Comparison of ENCODE assay signal across 8 mouse cellular contexts in genomic region chr9:67875337-67875736, GRCm38 (mm10). TPM values are rescaled to one million over a fixed set of nuclear protein-coding genes. Genes with fewer than 3 reads are reported as not detected.
DNase-seq lines count a peak whose midpoint lies in the region; ATAC-seq and TF ChIP-seq lines count a peak whose summit lies in the region.

No protein-coding gene starts in this region.

- no peaks in the 10 kb centered on the region; the same call in none of the 2 replicates for H3K36me3 ChIP-seq in liver, embryonic 14.5 days (replicated peaks; ENCODE audit: control insufficient read depth, insufficient read depth, low read depth)

- H3K9ac ChIP-seq in liver, embryonic 14.5 days (replicated peaks): no peak overlapping the region

- TF ChIP-seq CTCF in liver, embryonic 14.5 days (IDR thresholded peaks at IDR 0.05; ENCODE audit: low read depth): peak; percentile 94

- H3K9me3 ChIP-seq in liver, embryonic 14.5 days (ENCODE audit: control insufficient read depth, low read length): no peaks in the 10 kb centered on the region

- peak; percentile 35 for ATAC-seq in granulocyte monocyte progenitor cell, adult 5-6 weeks (replicated peaks; ENCODE audit: poor library complexity, severe bottlenecking)
- ATAC-seq in liver, embryonic 14.5 days (ENCODE audit: insufficient read depth): peak; percentile 26; the same call in 1 of the 2 replicates

- peak overlapping the region; percentile 31 for H3K27ac ChIP-seq in liver, embryonic 14.5 days

- 0 out of 2 replicates have a peak, but pooled peaks have one; percentile 21 for TF ChIP-seq EP300 in liver, embryonic 14.5 days (IDR thresholded peaks at IDR 0.05; ENCODE audit: low read depth)

- H3K4me1 ChIP-seq in liver, embryonic 14.5 days (replicated peaks; ENCODE audit: control insufficient read depth in 2 of 2, insufficient read depth in 2 of 2, low read length in 1 of 2): peaks cover 40 to 51% of the 10 kb centered on the region in 2 experiments

- H3K27me3 ChIP-seq in liver, embryonic 14.5 days (ENCODE audit: control insufficient read depth, insufficient read depth, low read length): no peaks in the 10 kb centered on the region

- H3K4me2 ChIP-seq in liver, embryonic 14.5 days (ENCODE audit: low read depth): no peak overlapping the region

- DNase-seq in gastrocnemius, adult 18-20 months (ENCODE audit: low spot score): peak; percentile 58
- DNase-seq in gastrocnemius, postnatal 25 days: no peak
- peak; percentile 67 for DNase-seq in 416B (ENCODE audit: low read depth)
- DNase-seq in adipocyte (ENCODE audit: low spot score): peak; percentile 64
- peak in 2 of 3 experiments; percentile 55 to 64 for DNase-seq in liver, embryonic 14.5 days (ENCODE audit: low read depth in 3 of 3, low spot score in 3 of 3)
- DNase-seq in thymus, postnatal 14 days: peak; percentile 42
- DNase-seq in T-cell, adult 2 months (ENCODE audit: low spot score): no peak

- no peak overlapping the region for H3K4me3 ChIP-seq in liver, embryonic 14.5 days (ENCODE audit: insufficient read depth in 1 of 2, low read depth in 2 of 2, low read length in 2 of 2)

- WGBS in liver, embryonic 14.5 days (ENCODE audit: insufficient replicate concordance): 10% methylated on average over 2 of the region's 2 CpGs

RNA-seq across cellular contexts. Expression of gene Vps13c, which starts 35.1 kb away (rescaled TPM):
- 10 to 100 TPM; 25.8 to 26.2 TPM for total RNA-seq in gastrocnemius, adult 18-20 months (2021)
- 10 to 100 TPM; 23.7 to 25.4 TPM for total RNA-seq in gastrocnemius, postnatal 25 days (2021)
- 61.5 and 75.6 TPM in 2 replicates for total RNA-seq in granulocyte monocyte progenitor cell, adult 5-6 weeks (2014; fragmentation: Nextera tagmentation)
- 56.3 and 67.9 TPM in 2 replicates for total RNA-seq in granulocyte monocyte progenitor cell, adult 5-6 weeks (2017)
- polyA plus RNA-seq in liver, embryonic 14.5 days (2012; rRNA removed): 5.1 and 7.2 TPM in 2 replicates
- polyA plus RNA-seq in liver, embryonic 14.5 days (2014; fragmentation: Nextera tagmentation; extraction: Ambion mirVana): 5.2 and 6.6 TPM in 2 replicates

RNA-seq across cellular contexts. Expression of gene C2cd4a, which starts 43.2 kb away (rescaled TPM):
- total RNA-seq in gastrocnemius, adult 18-20 months (2021): not detected
- total RNA-seq in gastrocnemius, postnatal 25 days (2021): under 1 TPM in 1 of 2 experiments, not detected in 1; 0.38 TPM
- not detected in 2 replicates for total RNA-seq in granulocyte monocyte progenitor cell, adult 5-6 weeks (2014; fragmentation: Nextera tagmentation)
- not detected in 2 replicates for total RNA-seq in granulocyte monocyte progenitor cell, adult 5-6 weeks (2017)
- 4.4 and 6.8 TPM in 2 replicates for polyA plus RNA-seq in liver, embryonic 14.5 days (2012; rRNA removed)
- 0.81 and 1.5 TPM in 2 replicates for polyA plus RNA-seq in liver, embryonic 14.5 days (2014; fragmentation: Nextera tagmentation; extraction: Ambion mirVana)

Comparison
In these comparisons a context has a peak if more than half of its experiments do, and no peak if none do; other contexts are left out.
1. DNase-seq: peak in gastrocnemius, adult 18-20 months (single experiment), 416B (single experiment), adipocyte (single experiment), liver, embryonic 14.5 days (2 of 3) and thymus, postnatal 14 days (single experiment); none in gastrocnemius, postnatal 25 days (single experiment) and T-cell, adult 2 months (single experiment).